Mouse (Mus musculus): ENCODE measurements around the gene Kansl1.

DNA sequence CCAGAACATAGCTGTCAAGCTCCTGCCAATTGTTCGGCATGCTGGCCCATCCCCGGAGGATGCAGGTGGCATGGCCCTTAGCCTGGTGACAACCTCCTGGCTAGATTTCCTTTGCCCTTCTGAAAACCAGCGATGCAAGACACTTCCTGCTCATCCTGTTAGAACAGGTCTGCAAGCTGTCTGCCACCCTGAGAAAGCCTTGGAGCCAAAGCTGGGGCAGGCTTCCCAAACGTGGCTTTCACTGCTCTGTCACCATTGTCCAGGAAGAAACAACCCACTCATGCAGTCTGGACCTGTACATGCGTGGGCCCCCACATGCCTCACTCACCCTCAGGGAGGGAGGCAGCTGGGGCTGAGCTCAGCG is 179.8 kb downstream of the Kansl1 start:
- TF ChIP-seq CTCF (IDR thresholded peaks at IDR 0.05; ENCODE audit: borderline replicate concordance, extremely low read depth, insufficient read depth, insufficient read length) (no peak), POLR2A (IDR thresholded peaks at IDR 0.05; ENCODE audit: borderline replicate concordance, extremely low read depth, insufficient read depth, insufficient read length, poor library complexity, severe bottlenecking) (no peak)

Data from brain, embryonic 14.5 days (tissue).